Mouse (Mus musculus) spleen, adult 18-20 months (tissue): Measurements from ENCODE around the gene Sptb.

Experiments
- DNase-seq, 2 experiments: peaks; one replicate each; pipeline ENCODE4 v3.0.0; 2022; ENCODE audit warnings: mixed read lengths in 2 of 2

Sptb gene

GRCm38 (mm10) chr12:76540169-76540568, 170.2 kb downstream of the Sptb start:
- DNase-seq: no peak

GRCm38 (mm10) chr12:76537434-76537833, 172.9 kb downstream of the Sptb start:
- peak; percentile 57 to 70 for DNase-seq

- no peak for DNase-seq
These were observed 173.7 kb downstream of the Sptb start for GRCm38 (mm10) chr12:76536591-76537153.

- DNase-seq: no peak
These were observed 174.9 kb downstream of the Sptb start for GRCm38 (mm10) chr12:76535471-76535900.

GRCm38 (mm10) chr12:76534641-76535283, 175.6 kb downstream of the Sptb start:
- DNase-seq: no peak

GRCm38 (mm10) chr12:76534233-76534632, 176.1 kb downstream of the Sptb start:
- DNase-seq: no peak

GRCm38 (mm10) chr12:76533377-76534222, 176.7 kb downstream of the Sptb start:
- peak; percentile 53 to 64 for DNase-seq

GRCm38 (mm10) chr12:76532926-76533376, 177.4 kb downstream of the Sptb start:
- peak in 1 of 2 experiments; percentile 33 for DNase-seq

- DNase-seq: no peak
These were observed 178.1 kb downstream of the Sptb start for GRCm38 (mm10) chr12:76531986-76532925.

- DNase-seq: no peak
These were observed 179.7 kb downstream of the Sptb start, which contains the start of gene Plekhg3 for GRCm38 (mm10) chr12:76530580-76531139. Plekhg3 (plus strand) TSS chr12:76530891.
